Mouse (Mus musculus) granulocyte monocyte progenitor cell, adult 5-6 weeks (primary cell): ENCODE measurements around the gene Arv1. TPM values are rescaled to one million over a fixed set of nuclear protein-coding genes. Genes with fewer than 3 reads are reported as not detected.

ENCODE experiments used
- ATAC-seq: replicated peaks from 2 replicates; pipeline ENCODE4 v1.8.0; 2016; ENCODE audit warnings: mild to moderate bottlenecking, moderate TSS enrichment, inconsistent platforms; ENCODE audit not compliant: poor library complexity, severe bottlenecking
- total RNA-seq, 2 experiments: library from RNA; stranded (forward) in 1 of 2; stranded (reverse) in 1 of 2; fragments of 200-712, 200-1000 nt in 1 of 2; fragments of >200 nt in 1 of 2; fragmentation: Nextera tagmentation in 1 of 2; gene quantifications; 2 replicates each; pipeline ENCODE4 v1.2.3; 2014 to 2017

The Arv1 gene
- total RNA-seq, 2 experiments from 2014 or later = 5.4 to 7.8 TPM

DNA sequence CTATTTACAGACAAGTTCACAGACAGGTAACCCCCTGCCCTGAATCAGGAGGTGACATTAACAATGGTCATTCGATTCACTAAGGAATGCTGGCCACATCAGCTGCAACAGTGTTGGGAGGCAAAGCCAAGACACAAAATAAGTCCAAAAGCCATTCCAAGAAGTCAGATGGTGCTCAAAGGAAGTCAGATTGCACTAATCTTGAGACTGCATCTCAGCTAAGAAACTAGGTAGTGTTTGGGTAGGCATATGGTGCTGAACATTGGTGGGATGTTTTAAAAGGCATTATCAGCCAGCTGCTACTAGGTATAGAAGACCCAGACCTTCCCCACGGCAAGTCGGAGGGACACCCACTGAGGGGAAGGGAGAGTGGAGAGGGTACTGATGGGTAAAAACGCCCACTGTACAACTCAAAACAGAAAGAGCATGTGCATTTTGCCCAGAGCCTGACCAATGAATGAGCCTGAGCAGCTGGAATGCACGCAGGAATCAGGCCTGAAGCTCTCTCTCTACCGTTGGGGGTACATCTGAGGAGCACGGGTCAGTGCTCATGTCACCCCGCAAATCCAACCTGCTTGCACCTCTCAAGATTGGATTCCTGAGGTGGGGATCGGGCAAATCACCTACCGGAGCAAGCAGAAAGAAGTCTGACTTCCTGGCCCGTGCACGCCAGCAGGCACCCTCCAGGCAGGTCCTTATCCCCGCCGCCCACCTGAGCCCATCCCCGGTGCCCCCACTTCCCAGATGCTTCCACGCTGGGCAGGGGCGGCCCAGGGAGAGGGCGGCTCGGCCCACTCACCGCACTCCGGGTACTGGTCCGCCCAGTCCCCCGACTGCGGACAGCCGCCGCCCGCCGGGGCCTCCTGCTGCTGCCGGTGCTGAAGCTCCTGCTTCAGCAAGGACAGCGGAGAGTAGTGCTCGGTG, 739 bp upstream of the Arv1 start:
- ATAC-seq = no peak

GRCm38 (mm10) chr8:124724301-124724700, 2.4 kb downstream of the Arv1 start:
- ATAC-seq = no peak

DNA sequence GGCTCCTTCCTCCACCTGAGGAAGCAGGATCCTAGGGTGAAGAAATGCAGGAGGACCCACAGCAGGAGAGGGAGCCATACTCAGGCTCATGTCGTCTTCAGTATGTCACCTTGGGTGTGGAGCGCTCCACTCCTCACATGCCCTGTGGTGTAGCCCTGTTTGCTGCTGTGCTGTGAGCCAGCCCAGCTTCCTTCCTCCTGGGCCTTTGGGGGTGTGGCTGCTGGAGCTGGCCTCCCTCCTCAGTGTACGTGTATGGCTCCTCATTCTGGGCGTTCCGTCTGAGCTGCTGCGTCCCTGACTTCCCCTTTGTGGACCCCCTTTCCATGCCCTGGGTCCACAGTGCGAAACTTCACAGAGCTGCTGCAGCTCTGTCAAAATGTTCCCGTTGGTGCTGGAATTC, 10.9 kb downstream of the Arv1 start:
- ATAC-seq = peak; percentile 79

GRCm38 (mm10) chr8:124735371-124735911, 13.5 kb downstream of the Arv1 start:
- ATAC-seq = no peak

GRCm38 (mm10) chr8:124739268-124739667, 17.3 kb downstream of the Arv1 start:
- ATAC-seq = no peak

DNA sequence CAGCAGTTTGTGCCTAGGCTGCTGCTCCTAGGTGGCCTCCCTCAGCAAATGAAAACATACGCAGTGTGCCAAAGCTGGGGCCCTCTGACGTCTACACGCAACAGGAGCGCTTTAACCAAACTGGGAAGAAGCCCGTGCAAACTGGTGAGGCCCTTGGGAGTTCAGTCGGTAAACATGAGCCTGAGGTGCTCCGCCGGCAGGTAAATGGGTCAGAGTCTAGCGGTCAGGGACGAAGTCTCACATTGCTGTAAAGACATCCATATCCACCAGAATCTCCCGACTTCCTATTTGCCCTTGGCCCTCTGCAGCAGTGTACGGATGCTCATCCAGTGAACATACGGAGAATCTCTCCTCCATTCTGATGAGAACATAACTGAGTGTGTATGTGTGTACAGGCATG, 24.7 kb downstream of the Arv1 start:
- ATAC-seq = no peak

DNA sequence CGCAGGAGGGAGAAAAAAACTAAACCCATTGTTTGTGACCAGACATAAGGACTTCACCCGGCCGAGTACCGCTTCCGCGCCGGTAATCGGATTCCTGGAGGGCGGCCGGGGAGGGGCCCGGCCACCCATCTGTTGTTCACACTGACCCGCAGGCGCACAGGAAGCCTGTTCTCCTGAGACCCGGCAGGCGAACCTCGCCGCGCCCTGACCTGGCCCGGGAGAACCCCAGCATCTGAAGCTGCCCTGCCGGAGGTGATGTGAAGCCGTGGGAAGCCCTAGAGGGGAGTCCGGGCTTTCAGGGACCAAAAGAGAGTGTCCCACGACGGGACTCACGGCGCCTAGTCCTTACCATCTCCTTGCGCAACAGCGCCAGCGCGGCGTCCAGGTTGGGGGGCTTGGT, 29.3 kb downstream of the Arv1 start:
- ATAC-seq = peak; percentile 11; the same call in 1 of the 2 replicates

DNA sequence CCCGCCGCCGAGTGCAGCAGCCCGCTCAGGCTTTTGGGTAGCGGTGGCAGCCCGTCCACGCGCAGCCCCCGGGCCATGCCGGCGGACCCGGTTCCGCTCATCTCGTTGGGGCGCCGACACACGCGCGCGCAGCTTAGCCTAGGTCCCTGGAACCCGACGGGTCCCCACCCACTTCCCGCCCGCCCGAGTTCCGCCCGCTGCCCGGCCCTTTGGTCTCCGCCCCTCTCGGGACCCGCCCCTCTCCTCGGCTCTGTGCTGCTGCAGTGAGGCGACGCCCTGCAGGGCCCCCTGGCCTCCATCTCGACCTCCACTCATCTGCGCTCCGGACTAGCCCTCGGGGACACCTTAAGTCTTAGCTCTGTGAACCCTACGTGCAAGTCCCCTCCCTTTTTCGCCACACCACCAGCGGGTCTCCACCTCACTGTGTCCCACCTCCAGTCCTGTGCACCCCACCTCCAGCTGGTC, 29.8 kb downstream of the Arv1 start, which contains the start of gene Fam89a:
Gene Fam89a, minus strand, starts transcription at position 124 of the 465 bp plus-strand sequence.
- peak; percentile 89 for ATAC-seq

DNA sequence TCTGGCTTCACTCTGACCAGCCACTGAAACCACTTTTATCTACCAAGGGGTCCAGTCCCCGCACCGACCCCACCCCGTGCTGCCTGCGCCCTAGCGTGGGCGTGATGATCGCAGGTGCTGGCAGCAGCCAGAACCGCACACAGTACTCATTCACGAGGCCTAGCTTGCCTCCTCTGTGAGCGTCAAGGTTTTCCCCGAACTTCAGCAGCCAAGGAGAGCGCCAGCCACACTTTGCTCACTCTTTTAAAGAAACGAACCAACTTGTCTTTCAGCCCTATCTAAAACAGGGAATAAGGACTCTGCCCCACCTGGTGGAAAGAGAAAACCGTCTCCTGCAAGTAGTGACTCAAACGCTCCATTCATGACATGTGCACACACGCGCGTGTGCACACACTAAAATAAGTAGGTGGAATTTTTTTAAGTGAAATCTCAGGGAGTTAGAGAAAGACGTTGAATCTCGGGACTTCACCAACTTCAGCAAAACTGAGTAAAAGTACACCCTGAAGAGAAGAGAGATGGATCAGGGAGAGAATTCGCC, 30.5 kb downstream of the Arv1 start:
- no peak for ATAC-seq

GRCm38 (mm10) chr8:124754101-124754791, 32.3 kb downstream of the Arv1 start:
- no peak for ATAC-seq

DNA sequence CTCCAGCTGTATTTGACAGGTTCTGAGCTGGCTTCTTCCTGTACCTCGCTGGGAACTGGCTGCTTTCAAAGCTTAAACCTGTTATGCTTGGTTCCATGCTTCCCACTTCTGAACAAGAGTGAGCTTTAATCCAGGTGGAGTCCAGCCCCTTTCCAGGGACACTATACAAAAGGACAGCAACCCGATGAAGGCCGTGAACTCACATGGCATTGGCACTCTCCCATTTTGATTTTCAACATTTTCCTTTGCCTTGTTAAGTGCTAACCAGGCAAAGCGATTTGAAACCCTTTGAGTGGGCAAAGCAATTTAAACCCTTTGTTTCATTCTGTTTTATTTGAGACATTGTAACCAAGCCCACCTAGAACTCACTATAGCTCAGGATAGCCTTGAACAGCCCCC, 32.9 kb downstream of the Arv1 start:
- ATAC-seq = no peak

- ATAC-seq = no peak
Measured at GRCm38 (mm10) chr8:124755481-124755880, 33.5 kb downstream of the Arv1 start.

DNA sequence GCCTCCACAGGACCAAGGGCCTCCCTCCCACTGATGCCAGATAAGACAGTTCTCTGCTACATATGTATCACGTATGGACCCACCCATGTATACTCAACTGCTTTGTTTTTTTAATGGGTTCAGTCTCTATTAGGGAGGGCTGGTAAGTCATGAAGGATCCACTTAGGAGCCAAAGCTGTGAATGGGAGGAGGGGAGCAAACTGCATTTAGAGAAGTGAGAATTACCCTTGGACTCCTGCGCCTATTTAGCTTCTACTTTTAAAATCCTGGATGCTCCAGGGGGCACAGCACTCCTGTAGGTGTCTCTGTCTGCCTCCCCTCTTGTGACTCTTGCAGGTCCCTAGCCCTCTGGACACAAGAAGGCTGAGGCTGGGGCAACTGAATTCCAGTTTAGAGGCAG, 34.2 kb downstream of the Arv1 start:
- ATAC-seq = no peak

GRCm38 (mm10) chr8:124756601-124757000, 34.7 kb downstream of the Arv1 start:
- ATAC-seq = no peak

GRCm38 (mm10) chr8:124758544-124758943, 36.6 kb downstream of the Arv1 start:
- no peak for ATAC-seq

DNA sequence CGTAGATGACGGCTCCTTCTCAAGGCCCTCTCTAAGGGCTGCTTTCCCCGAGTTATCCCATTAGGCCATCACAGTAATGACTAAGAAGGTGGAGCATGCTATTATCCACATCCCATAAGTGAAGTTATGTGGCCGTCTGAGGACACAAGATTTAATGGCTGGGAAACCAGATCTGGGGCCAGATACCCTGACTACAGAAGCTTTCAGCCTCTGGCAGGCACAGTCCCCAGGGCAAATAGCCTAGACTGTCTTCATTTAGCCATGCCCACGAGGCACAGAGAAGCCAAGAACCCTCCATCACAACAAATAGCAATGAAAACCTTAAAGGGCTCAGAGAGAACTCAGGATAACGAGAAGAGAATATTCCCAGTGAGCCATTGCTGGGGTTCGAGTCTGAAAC, 41.1 kb downstream of the Arv1 start:
- ATAC-seq = no peak

DNA sequence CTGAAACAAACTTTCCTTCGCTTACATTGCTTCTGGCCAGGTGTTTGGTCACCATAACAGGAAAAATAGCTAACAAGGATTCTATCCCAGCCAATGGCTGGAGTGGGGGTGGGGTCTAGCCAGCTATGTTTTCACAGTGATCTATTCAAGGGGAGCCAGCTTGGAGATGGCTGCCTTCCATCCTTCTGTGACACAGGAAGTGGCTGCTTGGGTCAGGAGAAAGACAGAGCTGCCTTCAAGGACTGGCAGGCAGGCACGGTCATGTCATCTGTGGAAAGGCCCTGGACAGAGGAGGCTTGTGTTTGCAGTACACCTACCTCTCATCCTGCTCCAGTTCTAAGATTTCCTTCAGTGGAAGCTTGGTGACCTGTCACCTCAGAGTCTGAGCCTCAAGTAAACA, 50.5 kb downstream of the Arv1 start:
- ATAC-seq = no peak

- ATAC-seq = peak; percentile 87
Measured at GRCm38 (mm10) chr8:124775695-124776094, 53.8 kb downstream of the Arv1 start.

DNA sequence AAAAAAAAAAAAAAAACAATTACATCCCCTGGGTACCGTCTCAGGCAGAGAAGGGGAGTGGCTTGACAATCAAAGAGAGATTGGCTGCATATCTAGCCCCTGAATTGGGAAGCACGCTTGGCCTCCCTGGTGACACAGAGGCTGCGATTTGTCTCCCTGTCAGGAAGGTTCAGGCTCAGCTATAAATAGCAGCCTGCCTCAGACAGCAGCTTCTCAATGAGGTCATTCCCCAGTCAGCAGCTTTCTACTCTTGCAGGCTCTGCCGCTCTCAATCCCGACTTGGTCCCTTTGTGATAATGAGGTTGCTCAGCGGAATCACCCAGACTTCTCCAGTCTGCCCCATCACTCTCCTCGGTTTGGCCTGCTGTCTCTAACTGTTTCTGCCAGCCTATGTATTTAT, 58.3 kb downstream of the Arv1 start:
- no peak for ATAC-seq

GRCm38 (mm10) chr8:124782431-124782830, 60.5 kb downstream of the Arv1 start:
- no peak for ATAC-seq

- no peak for ATAC-seq
Measured at GRCm38 (mm10) chr8:124783228-124783627, 61.3 kb downstream of the Arv1 start.
